Mouse (Mus musculus): ENCODE results near the gene Npnt. TPM values are rescaled to one million over a fixed set of nuclear protein-coding genes. Genes with fewer than 3 reads are reported as not detected.

Npnt gene
- polyA plus RNA-seq, 1 experiment from 2014 or later = 27.8 TPM

GRCm38 (mm10) chr3:132950529-132950880, 414 bp upstream of the Npnt start:
- WGBS = 7% methylated on average over 7 of the region's 7 CpGs
- H3K9me3 ChIP-seq = no peaks in the 10 kb centered on the region
- H3K9ac ChIP-seq = peak overlapping the region; percentile 75
- ATAC-seq (ENCODE audit: low FRiP score) = no peak; the same call in 1 of the 2 replicates
- H3K27ac ChIP-seq = no peak overlapping the region
- peak overlapping the region; percentile 56 for H3K4me3 ChIP-seq
- H3K27me3 ChIP-seq = peaks cover 33% of the 10 kb centered on the region
- H3K4me1 ChIP-seq (replicated peaks) = peaks cover 21% of the 10 kb centered on the region
- no peaks in the 10 kb centered on the region for H3K36me3 ChIP-seq
- peak overlapping the region; percentile 92 for H3K4me2 ChIP-seq

- peak; percentile 88 for ATAC-seq (ENCODE audit: low FRiP score)
- Histone ChIP-seq H3K4me1 (replicated peaks) (peaks cover 21% of the 10 kb centered on the region), H3K27ac (no peak overlapping the region), H3K27me3 (peaks cover 33% of the 10 kb centered on the region), H3K4me2 (peak overlapping the region; percentile 92), H3K9me3 (no peaks in the 10 kb centered on the region), H3K36me3 (no peaks in the 10 kb centered on the region), H3K9ac (peak overlapping the region; percentile 75), H3K4me3 (peak overlapping the region; percentile 56)
- WGBS = under 1% methylated on average over 21 of the region's 26 CpGs
Observed at GRCm38 (mm10) chr3:132949380-132949790, 706 bp downstream of the Npnt start.

- H3K4me3 ChIP-seq = peak overlapping the region; percentile 56
- no peaks in the 10 kb centered on the region for H3K36me3 ChIP-seq
- no peaks in the 10 kb centered on the region for H3K9me3 ChIP-seq
- H3K27me3 ChIP-seq = peaks cover 33% of the 10 kb centered on the region
- H3K4me2 ChIP-seq = peak overlapping the region; percentile 92
- H3K27ac ChIP-seq = no peak overlapping the region
- no peak overlapping the region for H3K9ac ChIP-seq
- ATAC-seq (ENCODE audit: low FRiP score) = no peak
- H3K4me1 ChIP-seq (replicated peaks) = peaks cover 21% of the 10 kb centered on the region
- 17% methylated on average over 7 of the region's 7 CpGs for WGBS
Observed at GRCm38 (mm10) chr3:132948298-132948795, 1.7 kb downstream of the Npnt start.

- no peak for ATAC-seq (ENCODE audit: low FRiP score)
- no peak overlapping the region for H3K27ac ChIP-seq
- 91% methylated on average over 5 of the region's 5 CpGs for WGBS
- no peak overlapping the region for H3K9ac ChIP-seq
- no peaks in the 10 kb centered on the region for H3K9me3 ChIP-seq
- no peak overlapping the region for H3K4me2 ChIP-seq
- H3K27me3 ChIP-seq = peaks cover 33% of the 10 kb centered on the region
- no peak overlapping the region for H3K4me3 ChIP-seq
- no peaks in the 10 kb centered on the region for H3K36me3 ChIP-seq
- H3K4me1 ChIP-seq (replicated peaks) = peaks cover 21% of the 10 kb centered on the region
Observed at GRCm38 (mm10) chr3:132946086-132946485, 4.0 kb downstream of the Npnt start.

- no peak overlapping the region for H3K4me2 ChIP-seq
- H3K27ac ChIP-seq = no peak overlapping the region
- H3K4me1 ChIP-seq (replicated peaks) = peaks cover 21% of the 10 kb centered on the region
- no peak overlapping the region for H3K4me3 ChIP-seq
- H3K36me3 ChIP-seq = no peaks in the 10 kb centered on the region
- H3K9ac ChIP-seq = no peak overlapping the region
- ATAC-seq (ENCODE audit: low FRiP score) = no peak
- WGBS = 92% methylated on average over 7 of the region's 7 CpGs
- no peaks in the 10 kb centered on the region for H3K9me3 ChIP-seq
- peaks cover 32% of the 10 kb centered on the region for H3K27me3 ChIP-seq
Observed at GRCm38 (mm10) chr3:132945669-132946068, 4.4 kb downstream of the Npnt start.

- Histone ChIP-seq H3K4me1 (replicated peaks) (peaks cover 15% of the 10 kb centered on the region), H3K27me3 (peaks cover 27% of the 10 kb centered on the region), H3K4me3 (no peak overlapping the region), H3K9me3 (no peaks in the 10 kb centered on the region), H3K4me2 (no peak overlapping the region), H3K9ac (no peak overlapping the region), H3K27ac (no peak overlapping the region), H3K36me3 (no peaks in the 10 kb centered on the region)
- WGBS = 41% methylated on average over 3 of the region's 3 CpGs
- ATAC-seq (ENCODE audit: low FRiP score) = no peak
Observed at GRCm38 (mm10) chr3:132944609-132945008, 5.5 kb downstream of the Npnt start.

GRCm38 (mm10) chr3:132944193-132944592, 5.9 kb downstream of the Npnt start:
- Histone ChIP-seq H3K4me2 (no peak overlapping the region), H3K4me1 (replicated peaks) (peaks cover 11% of the 10 kb centered on the region), H3K9me3 (no peaks in the 10 kb centered on the region), H3K36me3 (no peaks in the 10 kb centered on the region), H3K27ac (no peak overlapping the region), H3K9ac (no peak overlapping the region), H3K4me3 (no peak overlapping the region), H3K27me3 (peaks cover 23% of the 10 kb centered on the region)
- no peak for ATAC-seq (ENCODE audit: low FRiP score)
- 63% methylated on average over 7 of the region's 7 CpGs for WGBS

GRCm38 (mm10) chr3:132942778-132943177, 7.3 kb downstream of the Npnt start:
- no peaks in the 10 kb centered on the region for H3K9me3 ChIP-seq
- ATAC-seq (ENCODE audit: low FRiP score) = no peak
- 90% methylated on average over 6 of the region's 6 CpGs for WGBS

GRCm38 (mm10) chr3:132940181-132940990, 9.7 kb downstream of the Npnt start:
- ATAC-seq (ENCODE audit: low FRiP score) = no peak
- H3K4me1 ChIP-seq (replicated peaks) = no peaks in the 10 kb centered on the region
- WGBS = 90% methylated on average over 10 of the region's 10 CpGs

More at GRCm38 (mm10) chr3:132942778-132943177, 7.3 kb downstream of the Npnt start:
- H3K27me3 ChIP-seq = peaks cover 10% of the 10 kb centered on the region
- no peaks in the 10 kb centered on the region for H3K4me1 ChIP-seq (replicated peaks)
- no peak overlapping the region for H3K4me3 ChIP-seq
- no peak overlapping the region for H3K9ac ChIP-seq
- H3K36me3 ChIP-seq = no peaks in the 10 kb centered on the region
- no peak overlapping the region for H3K4me2 ChIP-seq
- no peak overlapping the region for H3K27ac ChIP-seq

GRCm38 (mm10) chr3:132939006-132939405, 11.1 kb downstream of the Npnt start:
- Histone ChIP-seq H3K27me3 (no peaks in the 10 kb centered on the region), H3K4me3 (no peak overlapping the region)
- 85% methylated on average over 8 of the region's 8 CpGs for WGBS

More at GRCm38 (mm10) chr3:132940181-132940990, 9.7 kb downstream of the Npnt start:
- no peak overlapping the region for H3K9ac ChIP-seq
- no peaks in the 10 kb centered on the region for H3K9me3 ChIP-seq
- no peak overlapping the region for H3K4me2 ChIP-seq
- H3K27ac ChIP-seq = no peak overlapping the region
- no peaks in the 10 kb centered on the region for H3K36me3 ChIP-seq
- no peak overlapping the region for H3K4me3 ChIP-seq
- no peaks in the 10 kb centered on the region for H3K27me3 ChIP-seq

GRCm38 (mm10) chr3:132934649-132935048, 15.4 kb downstream of the Npnt start:
- 62% methylated on average over 2 of the region's 2 CpGs for WGBS
- H3K9ac ChIP-seq = no peak overlapping the region
- no peak overlapping the region for H3K27ac ChIP-seq
- H3K36me3 ChIP-seq = no peaks in the 10 kb centered on the region
- ATAC-seq (ENCODE audit: low FRiP score) = peak; percentile 57; the same call in 1 of the 2 replicates
- H3K4me2 ChIP-seq = no peak overlapping the region
- H3K9me3 ChIP-seq = no peaks in the 10 kb centered on the region
- H3K4me3 ChIP-seq = no peak overlapping the region
- H3K27me3 ChIP-seq = no peaks in the 10 kb centered on the region
- H3K4me1 ChIP-seq (replicated peaks) = no peaks in the 10 kb centered on the region

More at GRCm38 (mm10) chr3:132939006-132939405, 11.1 kb downstream of the Npnt start:
- Histone ChIP-seq H3K9me3 (no peaks in the 10 kb centered on the region), H3K4me2 (no peak overlapping the region), H3K9ac (no peak overlapping the region), H3K4me1 (replicated peaks) (no peaks in the 10 kb centered on the region), H3K27ac (no peak overlapping the region), H3K36me3 (no peaks in the 10 kb centered on the region)
- no peak for ATAC-seq (ENCODE audit: low FRiP score)

- 93% methylated on average over 4 of the region's 4 CpGs for WGBS
- Histone ChIP-seq H3K4me2 (no peak overlapping the region), H3K27ac (no peak overlapping the region), H3K36me3 (no peaks in the 10 kb centered on the region), H3K9ac (no peak overlapping the region), H3K9me3 (no peaks in the 10 kb centered on the region), H3K27me3 (no peaks in the 10 kb centered on the region), H3K4me1 (replicated peaks) (no peaks in the 10 kb centered on the region), H3K4me3 (no peak overlapping the region)
- no peak for ATAC-seq (ENCODE audit: low FRiP score)
Observed at GRCm38 (mm10) chr3:132931526-132931925, 18.6 kb downstream of the Npnt start.

- 61% methylated on average over 6 of the region's 6 CpGs for WGBS
- Histone ChIP-seq H3K9ac (no peak overlapping the region), H3K9me3 (no peaks in the 10 kb centered on the region), H3K36me3 (no peaks in the 10 kb centered on the region), H3K27ac (no peak overlapping the region), H3K27me3 (no peaks in the 10 kb centered on the region), H3K4me1 (replicated peaks) (no peaks in the 10 kb centered on the region), H3K4me3 (no peak overlapping the region), H3K4me2 (no peak overlapping the region)
- ATAC-seq (ENCODE audit: low FRiP score) = no peak
Observed at GRCm38 (mm10) chr3:132929866-132930265, 20.2 kb downstream of the Npnt start.
